Mouse (Mus musculus): ENCODE measurements around the gene Gpc1. TPM values are rescaled to one million over a fixed set of nuclear protein-coding genes. Genes with fewer than 3 reads are reported as not detected.

The Gpc1 gene
- polyA plus RNA-seq, 1 experiment from 2014 or later, result 48.7 TPM

- no peak overlapping the region for H3K9ac ChIP-seq
- H3K4me3 ChIP-seq (replicated peaks), result no peak overlapping the region
- WGBS, result 66% methylated on average over 3 of the region's 3 CpGs
- no peaks in the 10 kb centered on the region for H3K4me1 ChIP-seq
- ATAC-seq (ENCODE audit: insufficient read depth, low FRiP score, low read depth), result no peak
- no peaks in the 10 kb centered on the region for H3K9me3 ChIP-seq
- no peak overlapping the region for H3K4me2 ChIP-seq
- no peaks in the 10 kb centered on the region for H3K27me3 ChIP-seq (replicated peaks)
- H3K27ac ChIP-seq, result no peak overlapping the region
- no peaks in the 10 kb centered on the region for H3K36me3 ChIP-seq
Measured at GRCm38 (mm10) chr1:92893896-92894295, 62.5 kb downstream of the Gpc1 start.

- no peak overlapping the region for H3K4me2 ChIP-seq
- no peak overlapping the region for H3K9ac ChIP-seq
- ATAC-seq (ENCODE audit: insufficient read depth, low FRiP score, low read depth), result no peak; the same call in 1 of the 2 replicates
- H3K27ac ChIP-seq, result no peak overlapping the region
- H3K36me3 ChIP-seq, result no peaks in the 10 kb centered on the region
- H3K9me3 ChIP-seq, result no peaks in the 10 kb centered on the region
- no peaks in the 10 kb centered on the region for H3K4me1 ChIP-seq
- WGBS, result 12% methylated on average over 3 of the region's 3 CpGs
- no peak overlapping the region for H3K4me3 ChIP-seq (replicated peaks)
- 0 out of 2 replicates have a peak, but pooled peaks cover under 1% of the 10 kb centered on the region for H3K27me3 ChIP-seq (replicated peaks)
Measured at GRCm38 (mm10) chr1:92895089-92895488, 63.6 kb downstream of the Gpc1 start.

GRCm38 (mm10) chr1:92902786-92903185 is 71.3 kb downstream of the Gpc1 start, which contains the start of gene Ankmy1:
Gene Ankmy1, minus strand, starts transcription at chr1:92902906.
- Histone ChIP-seq H3K4me3 (replicated peaks) (peak within 1 kb of the TSS; percentile 19; the same call in 1 of the 2 replicates), H3K4me1 (peaks cover 13% of the 10 kb centered on the region; the same call in 1 of the 2 replicates), H3K4me2 (peak within 1 kb of the TSS; percentile 48), H3K27me3 (replicated peaks) (0 out of 2 replicates have a peak, but pooled peaks cover 3% of the 10 kb centered on the region), H3K9me3 (no peaks in the 10 kb centered on the region), H3K27ac (no peak within 1 kb of the TSS), H3K9ac (no peak within 1 kb of the TSS), H3K36me3 (no peaks in the 10 kb centered on the region)
- no peak; the same call in 1 of the 2 replicates for ATAC-seq (ENCODE audit: insufficient read depth, low FRiP score, low read depth)
- WGBS, result 1% methylated on average over 15 of the region's 15 CpGs

- Histone ChIP-seq H3K36me3 (no peaks in the 10 kb centered on the region), H3K9ac (no peak overlapping the region), H3K27me3 (replicated peaks) (0 out of 2 replicates have a peak, but pooled peaks cover 3% of the 10 kb centered on the region), H3K4me2 (no peak overlapping the region; the same call in 1 of the 2 replicates), H3K9me3 (no peaks in the 10 kb centered on the region), H3K4me1 (peaks cover 18% of the 10 kb centered on the region; the same call in 1 of the 2 replicates), H3K4me3 (replicated peaks) (no peak overlapping the region), H3K27ac (no peak overlapping the region)
- 66% methylated on average over 4 of the region's 4 CpGs for WGBS
- ATAC-seq (ENCODE audit: insufficient read depth, low FRiP score, low read depth), result no peak
Measured at GRCm38 (mm10) chr1:92903627-92904026, 72.2 kb downstream of the Gpc1 start.

- Histone ChIP-seq H3K4me2 (no peak overlapping the region), H3K27me3 (replicated peaks) (no peaks in the 10 kb centered on the region), H3K9me3 (no peaks in the 10 kb centered on the region), H3K4me3 (replicated peaks) (no peak overlapping the region), H3K36me3 (no peaks in the 10 kb centered on the region), H3K27ac (no peak overlapping the region), H3K9ac (no peak overlapping the region), H3K4me1 (peaks cover 24% of the 10 kb centered on the region)
- ATAC-seq (ENCODE audit: insufficient read depth, low FRiP score, low read depth), result no peak
- WGBS, result 90% methylated on average over 2 of the region's 2 CpGs
Measured at GRCm38 (mm10) chr1:92905703-92906310, 74.4 kb downstream of the Gpc1 start.

- Histone ChIP-seq H3K9me3 (no peaks in the 10 kb centered on the region), H3K9ac (peak within 1 kb of the TSS; percentile 51), H3K27me3 (replicated peaks) (no peaks in the 10 kb centered on the region), H3K27ac (peak within 1 kb of the TSS; percentile 94), H3K4me3 (replicated peaks) (peak within 1 kb of the TSS; percentile 80), H3K36me3 (no peaks in the 10 kb centered on the region), H3K4me1 (peaks cover 32% of the 10 kb centered on the region), H3K4me2 (peak within 1 kb of the TSS; percentile 89)
- WGBS, result 1% methylated on average over 79 of the region's 81 CpGs
- ATAC-seq (ENCODE audit: insufficient read depth, low FRiP score, low read depth), result peak; percentile 90
Measured at GRCm38 (mm10) chr1:92906779-92907631, 75.6 kb downstream of the Gpc1 start, which contains the start of gene Dusp28. Gene Dusp28, plus strand, starts transcription at chr1:92906981.

GRCm38 (mm10) chr1:92907632-92908360 is 76.4 kb downstream of the Gpc1 start:
- Histone ChIP-seq H3K27me3 (replicated peaks) (no peaks in the 10 kb centered on the region), H3K4me3 (replicated peaks) (peak overlapping the region; percentile 80), H3K27ac (peak overlapping the region; percentile 88), H3K9me3 (no peaks in the 10 kb centered on the region), H3K4me2 (peak overlapping the region; percentile 89), H3K36me3 (no peaks in the 10 kb centered on the region), H3K9ac (peak overlapping the region; percentile 43; the same call in 1 of the 2 replicates), H3K4me1 (peaks cover 34% of the 10 kb centered on the region)
- whole genome bisulfite sequencing, result 44% methylated on average over 20 of the region's 20 CpGs
- ATAC-seq (ENCODE audit: insufficient read depth, low FRiP score, low read depth), result no peak

- Histone ChIP-seq H3K27me3 (replicated peaks) (no peaks in the 10 kb centered on the region), H3K4me3 (replicated peaks) (no peak overlapping the region), H3K36me3 (no peaks in the 10 kb centered on the region), H3K4me1 (peaks cover 30% of the 10 kb centered on the region), H3K4me2 (no peak overlapping the region), H3K9me3 (no peaks in the 10 kb centered on the region), H3K27ac (no peak overlapping the region), H3K9ac (no peak overlapping the region)
- ATAC-seq (ENCODE audit: insufficient read depth, low FRiP score, low read depth), result no peak
- WGBS, result 98% methylated on average over 3 of the region's 3 CpGs
Measured at GRCm38 (mm10) chr1:92908664-92909063, 77.2 kb downstream of the Gpc1 start.

GRCm38 (mm10) chr1:92909068-92909467 is 77.6 kb downstream of the Gpc1 start:
- ATAC-seq (ENCODE audit: insufficient read depth, low FRiP score, low read depth), result no peak
- Histone ChIP-seq H3K4me1 (peaks cover 30% of the 10 kb centered on the region), H3K4me2 (no peak overlapping the region), H3K9me3 (no peaks in the 10 kb centered on the region), H3K4me3 (replicated peaks) (no peak overlapping the region), H3K9ac (no peak overlapping the region), H3K27ac (no peak overlapping the region), H3K36me3 (peaks cover 3% of the 10 kb centered on the region; the same call in 1 of the 2 replicates), H3K27me3 (replicated peaks) (no peaks in the 10 kb centered on the region)
- WGBS, result 63% methylated on average over 4 of the region's 4 CpGs
